Mouse (Mus musculus) embryonic facial prominence, embryonic 14.5 days (tissue): ENCODE measurements at regions not wholly inside any gene's neighbourhood (a gene's known extent, or its start where the extent isn't known, plus 50 kb on each side); places are given as distances from the start of the nearest gene placed in this dataset.

Experiments used
- ATAC-seq: fragments of 200-750 bp; cut with Nextera tagmentation; 2 replicates; pipeline ENCODE4 v1.8.0; 2017; ENCODE audit warnings: low read depth, moderate number of reproducible peaks, moderate TSS enrichment
- DNase-seq: peaks from one replicate; pipeline ENCODE4 v3.0.0-alpha.2; 2015; ENCODE audit warnings: low spot score
- H3K27ac ChIP-seq: fragments of 300-500 bp; sonication (generic); replicated peaks from 2 replicates; pipeline ENCODE4 v1.5.1; 2014; ENCODE audit warnings: low read depth, mild to moderate bottlenecking, low read length, moderate library complexity
- H3K27me3 ChIP-seq: fragments of 300-500 bp; sonication (generic); replicated peaks from 2 replicates; pipeline ENCODE4 v1.6.1; 2014; ENCODE audit warnings: low read length; ENCODE audit not compliant: control insufficient read depth, insufficient read depth
- H3K36me3 ChIP-seq: fragments of 300-500 bp; sonication (generic); 2 replicates; pipeline ENCODE4 v1.6.1; 2014; ENCODE audit warnings: low read length, mixed read lengths; ENCODE audit not compliant: control insufficient read depth, insufficient read depth
- H3K4me1 ChIP-seq: fragments of 300-500 bp; sonication (generic); 2 replicates; pipeline ENCODE4 v1.6.1; 2014; ENCODE audit warnings: antibody characterized with exemption, low read length; ENCODE audit not compliant: control insufficient read depth, insufficient read depth
- H3K4me2 ChIP-seq: fragments of 300-500 bp; sonication (generic); 2 replicates; pipeline ENCODE4 v1.6.1; 2014; ENCODE audit warnings: low read depth, mild to moderate bottlenecking, low read length, moderate library complexity, mixed read lengths
- H3K4me3 ChIP-seq: fragments of 300-500 bp; sonication (generic); 2 replicates; pipeline ENCODE4 v1.5.1; 2014; ENCODE audit warnings: low read depth, mild to moderate bottlenecking, low read length
- H3K9ac ChIP-seq: fragments of 300-500 bp; sonication (generic); 2 replicates; pipeline ENCODE4 v1.6.1; 2014; ENCODE audit warnings: low read depth, mild to moderate bottlenecking, low read length, moderate library complexity, mixed read lengths
- H3K9me3 ChIP-seq: fragments of 300-500 bp; sonication (generic); 2 replicates; pipeline ENCODE4 v1.6.1; 2016; ENCODE audit warnings: low read length; ENCODE audit not compliant: control insufficient read depth
- WGBS: fragments of 180-500 bp; shearing (Covaris S2); extraction: QIAGEN DNeasy Blood & Tissue Kit; methylation state at CpG from one replicate; pipeline ENCODE4 v1.1.7; 2014; 5-methylcytosine and 5-hydroxymethylcytosine counted together

- peak; percentile 18; the same call in 1 of the 2 replicates for ATAC-seq
- WGBS, result 44% methylated on average over 8 of the region's 8 CpGs
These were observed 342.5 kb upstream of the Jarid2 start for GRCm38 (mm10) chr13:44386767-44387166.

GRCm38 (mm10) chr13:44389696-44390095, 339.6 kb upstream of the Jarid2 start:
- Histone ChIP-seq H3K27me3 (no peaks in the 10 kb centered on the region), H3K4me3 (no peak overlapping the region), H3K9ac (no peak overlapping the region), H3K4me1 (no peaks in the 10 kb centered on the region), H3K27ac (no peak overlapping the region), H3K36me3 (no peaks in the 10 kb centered on the region), H3K9me3 (no peaks in the 10 kb centered on the region), H3K4me2 (no peak overlapping the region)
- ATAC-seq, result no peak
- no peak for DNase-seq
- WGBS, result 93% methylated on average over 5 of the region's 5 CpGs

More at GRCm38 (mm10) chr13:44386767-44387166, 342.5 kb upstream of the Jarid2 start:
- no peaks in the 10 kb centered on the region for H3K4me1 ChIP-seq
- no peak overlapping the region for H3K9ac ChIP-seq
- no peak overlapping the region for H3K4me3 ChIP-seq
- no peak overlapping the region for H3K27ac ChIP-seq
- H3K4me2 ChIP-seq, result no peak overlapping the region
- H3K27me3 ChIP-seq, result no peaks in the 10 kb centered on the region
- H3K36me3 ChIP-seq, result no peaks in the 10 kb centered on the region
- H3K9me3 ChIP-seq, result no peaks in the 10 kb centered on the region
- peak; percentile 87 for DNase-seq

- no peak for DNase-seq
- no peak overlapping the region for H3K27ac ChIP-seq
- no peaks in the 10 kb centered on the region for H3K27me3 ChIP-seq
- H3K9me3 ChIP-seq, result no peaks in the 10 kb centered on the region
- no peaks in the 10 kb centered on the region for H3K36me3 ChIP-seq
- no peak for ATAC-seq
- H3K4me3 ChIP-seq, result no peak overlapping the region
- H3K4me2 ChIP-seq, result no peak overlapping the region
- no peaks in the 10 kb centered on the region for H3K4me1 ChIP-seq
- H3K9ac ChIP-seq, result no peak overlapping the region
- WGBS, result 83% methylated on average over 9 of the region's 9 CpGs
These were observed 338.4 kb upstream of the Jarid2 start for GRCm38 (mm10) chr13:44390666-44391390.

GRCm38 (mm10) chr13:44394016-44394415, 335.3 kb upstream of the Jarid2 start:
- Histone ChIP-seq H3K4me3 (no peak overlapping the region), H3K9ac (no peak overlapping the region), H3K27ac (no peak overlapping the region), H3K9me3 (no peaks in the 10 kb centered on the region), H3K4me2 (no peak overlapping the region), H3K27me3 (no peaks in the 10 kb centered on the region), H3K36me3 (no peaks in the 10 kb centered on the region), H3K4me1 (peaks cover 7% of the 10 kb centered on the region)
- DNase-seq, result no peak
- ATAC-seq, result no peak
- 88% methylated on average over 5 of the region's 5 CpGs for WGBS

GRCm38 (mm10) chr13:44398613-44399369, 330.5 kb upstream of the Jarid2 start:
- Histone ChIP-seq H3K36me3 (no peaks in the 10 kb centered on the region), H3K4me1 (peaks cover 14% of the 10 kb centered on the region), H3K9me3 (no peaks in the 10 kb centered on the region), H3K4me2 (no peak overlapping the region), H3K9ac (no peak overlapping the region), H3K27me3 (no peaks in the 10 kb centered on the region), H3K4me3 (no peak overlapping the region), H3K27ac (no peak overlapping the region)
- 82% methylated on average over 14 of the region's 15 CpGs for WGBS
- ATAC-seq, result no peak
- no peak for DNase-seq

- H3K27me3 ChIP-seq, result no peaks in the 10 kb centered on the region
- ATAC-seq, result no peak
- no peak overlapping the region for H3K9ac ChIP-seq
- H3K4me1 ChIP-seq, result peaks cover 14% of the 10 kb centered on the region
- H3K36me3 ChIP-seq, result no peaks in the 10 kb centered on the region
- 89% methylated on average over 1 of the region's 4 CpGs for WGBS
- H3K4me3 ChIP-seq, result no peak overlapping the region
- H3K27ac ChIP-seq, result no peak overlapping the region
- H3K4me2 ChIP-seq, result no peak overlapping the region
- DNase-seq, result no peak
- H3K9me3 ChIP-seq, result no peaks in the 10 kb centered on the region
These were observed 329.9 kb upstream of the Jarid2 start for GRCm38 (mm10) chr13:44399370-44399685.

GRCm38 (mm10) chr13:44399831-44400321, 329.4 kb upstream of the Jarid2 start:
- Histone ChIP-seq H3K9ac (no peak overlapping the region), H3K4me1 (peaks cover 14% of the 10 kb centered on the region), H3K36me3 (no peaks in the 10 kb centered on the region), H3K27ac (no peak overlapping the region), H3K27me3 (no peaks in the 10 kb centered on the region), H3K4me3 (no peak overlapping the region), H3K9me3 (no peaks in the 10 kb centered on the region), H3K4me2 (no peak overlapping the region)
- DNase-seq (peak; percentile 64), ATAC-seq (no peak)
- WGBS, result 58% methylated on average over 7 of the region's 7 CpGs

GRCm38 (mm10) chr13:44404010-44404575, 325.2 kb upstream of the Jarid2 start:
- no peak overlapping the region for H3K27ac ChIP-seq
- H3K4me1 ChIP-seq, result peaks cover 11% of the 10 kb centered on the region; the same call in 1 of the 2 replicates
- H3K36me3 ChIP-seq, result no peaks in the 10 kb centered on the region
- H3K27me3 ChIP-seq, result no peaks in the 10 kb centered on the region
- no peak overlapping the region for H3K4me3 ChIP-seq
- no peak for DNase-seq
- WGBS, result 85% methylated on average over 8 of the region's 8 CpGs
- no peak overlapping the region for H3K9ac ChIP-seq
- no peaks in the 10 kb centered on the region for H3K9me3 ChIP-seq
- ATAC-seq, result no peak
- no peak overlapping the region for H3K4me2 ChIP-seq
